Mouse (Mus musculus) liver, embryonic 13.5 days (tissue): ENCODE results near the gene Nup210. TPM values are rescaled to one million over a fixed set of nuclear protein-coding genes. Genes with fewer than 3 reads are reported as not detected.

Experiments used
- ATAC-seq: fragments of 200-750 bp; cut with Nextera tagmentation; 2 replicates; pipeline ENCODE4 v1.8.0; 2017; ENCODE audit warnings: low read depth, mild to moderate bottlenecking, moderate number of reproducible peaks, moderate library complexity
- DNase-seq: peaks from one replicate; pipeline ENCODE4 v3.0.0; 2022
- H3K27ac ChIP-seq: fragments of 300-500 bp; sonication (generic); 2 replicates; pipeline ENCODE4 v1.5.1; 2015; ENCODE audit warnings: moderate library complexity, mild to moderate bottlenecking, inconsistent platforms
- H3K27me3 ChIP-seq: fragments of 300-500 bp; sonication (generic); 2 replicates; pipeline ENCODE4 v1.6.1; 2015; ENCODE audit warnings: mild to moderate bottlenecking, inconsistent platforms
- H3K36me3 ChIP-seq: fragments of 300-500 bp; sonication (generic); 2 replicates; pipeline ENCODE4 v1.6.1; 2015; ENCODE audit warnings: mild to moderate bottlenecking, inconsistent platforms
- H3K4me1 ChIP-seq: fragments of 300-500 bp; sonication (generic); replicated peaks from 2 replicates; pipeline ENCODE4 v1.6.1; 2015; ENCODE audit warnings: inconsistent platforms
- H3K4me2 ChIP-seq: fragments of 300-500 bp; sonication (generic); 2 replicates; pipeline ENCODE4 v1.6.1; 2015; ENCODE audit warnings: inconsistent platforms, mild to moderate bottlenecking, moderate library complexity
- H3K4me3 ChIP-seq: fragments of 300-500 bp; sonication (generic); replicated peaks from 2 replicates; pipeline ENCODE4 v1.5.1; 2015; ENCODE audit warnings: mild to moderate bottlenecking, inconsistent platforms
- H3K9ac ChIP-seq: fragments of 300-500 bp; sonication (generic); 2 replicates; pipeline ENCODE4 v1.6.1; 2015; ENCODE audit warnings: mild to moderate bottlenecking, inconsistent platforms
- H3K9me3 ChIP-seq: fragments of 300-500 bp; sonication (generic); replicated peaks from 2 replicates; pipeline ENCODE4 v1.6.1; 2016; ENCODE audit warnings: inconsistent platforms
- WGBS: fragments of 180-500 bp; shearing (Covaris S2); methylation state at CpG from one replicate; pipeline ENCODE4 v1.1.7; 2015; ENCODE audit not compliant: insufficient replicate concordance; 5-methylcytosine and 5-hydroxymethylcytosine counted together
- polyA plus RNA-seq: library from polyadenylated mRNA; unstranded; fragments of >200 nt; fragmentation: Nextera tagmentation; extraction: Ambion mirVana; gene quantifications from 2 replicates; pipeline ENCODE4 v1.2.1, GENCODE M21; 2015

The Nup210 gene
- polyA plus RNA-seq, 1 experiment from 2014 or later: 28.5 TPM

DNA sequence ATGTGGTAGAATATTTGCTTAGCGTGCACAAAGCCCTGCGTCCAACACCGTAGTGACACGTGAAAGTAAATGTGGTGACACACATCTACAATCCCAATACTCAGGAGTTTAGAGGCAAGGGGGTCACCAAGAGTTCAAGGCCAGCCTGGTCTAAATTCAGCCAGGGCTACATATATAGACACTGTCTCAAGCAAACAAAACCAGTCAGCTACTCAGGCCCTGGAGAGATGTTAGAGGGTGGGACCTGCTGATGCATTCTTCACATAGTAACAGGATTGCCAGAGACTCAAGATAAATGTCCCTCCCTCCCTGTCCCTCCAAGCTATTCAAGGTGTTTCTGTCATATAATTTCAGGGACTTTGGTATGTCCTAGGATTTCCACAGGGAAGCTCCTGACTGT is 117.5 kb downstream of the Nup210 start:
- Histone ChIP-seq H3K9me3 (no peaks in the 10 kb centered on the region), H3K36me3 (no peaks in the 10 kb centered on the region), H3K4me3 (no peak overlapping the region), H3K27me3 (no peaks in the 10 kb centered on the region), H3K27ac (no peak overlapping the region), H3K4me2 (no peak overlapping the region), H3K9ac (no peak overlapping the region), H3K4me1 (peaks cover 60% of the 10 kb centered on the region)
- DNase-seq (no peak), ATAC-seq (no peak)
- WGBS: 81% methylated on average over 4 of the region's 4 CpGs

- H3K4me2 ChIP-seq: no peak overlapping the region
- H3K9ac ChIP-seq: no peak overlapping the region
- no peaks in the 10 kb centered on the region for H3K27me3 ChIP-seq
- peaks cover under 1% of the 10 kb centered on the region; the same call in 1 of the 2 replicates for H3K9me3 ChIP-seq
- no peaks in the 10 kb centered on the region for H3K36me3 ChIP-seq
- no peak for DNase-seq
- ATAC-seq: no peak
- no peak overlapping the region for H3K27ac ChIP-seq
- no peak overlapping the region for H3K4me3 ChIP-seq
- 78% methylated on average over 3 of the region's 3 CpGs for WGBS
- peaks cover 45% of the 10 kb centered on the region for H3K4me1 ChIP-seq
Measured at GRCm38 (mm10) chr6:90997025-90997424, 119.6 kb downstream of the Nup210 start.

DNA sequence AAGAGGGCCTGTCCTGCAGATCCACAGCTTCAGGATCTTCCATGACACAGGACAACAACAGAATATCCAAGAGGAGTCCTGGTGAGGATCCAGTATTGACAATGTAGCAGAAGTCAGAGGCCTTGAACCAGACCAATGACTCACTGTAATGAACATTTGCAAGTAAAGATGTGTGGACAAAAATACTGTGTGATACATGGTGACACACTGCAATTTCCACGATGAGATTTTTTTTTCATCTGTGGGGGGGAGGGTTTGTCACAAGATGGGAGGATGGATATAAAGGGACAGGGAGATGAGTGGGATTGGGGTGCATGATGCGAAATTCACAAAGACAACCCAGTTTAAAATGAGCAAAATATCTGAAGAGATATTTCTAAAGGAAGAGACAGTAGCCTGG is 120.4 kb downstream of the Nup210 start:
- no peak overlapping the region for H3K27ac ChIP-seq
- no peak for ATAC-seq
- 68% methylated on average over 2 of the region's 2 CpGs for WGBS

DNA sequence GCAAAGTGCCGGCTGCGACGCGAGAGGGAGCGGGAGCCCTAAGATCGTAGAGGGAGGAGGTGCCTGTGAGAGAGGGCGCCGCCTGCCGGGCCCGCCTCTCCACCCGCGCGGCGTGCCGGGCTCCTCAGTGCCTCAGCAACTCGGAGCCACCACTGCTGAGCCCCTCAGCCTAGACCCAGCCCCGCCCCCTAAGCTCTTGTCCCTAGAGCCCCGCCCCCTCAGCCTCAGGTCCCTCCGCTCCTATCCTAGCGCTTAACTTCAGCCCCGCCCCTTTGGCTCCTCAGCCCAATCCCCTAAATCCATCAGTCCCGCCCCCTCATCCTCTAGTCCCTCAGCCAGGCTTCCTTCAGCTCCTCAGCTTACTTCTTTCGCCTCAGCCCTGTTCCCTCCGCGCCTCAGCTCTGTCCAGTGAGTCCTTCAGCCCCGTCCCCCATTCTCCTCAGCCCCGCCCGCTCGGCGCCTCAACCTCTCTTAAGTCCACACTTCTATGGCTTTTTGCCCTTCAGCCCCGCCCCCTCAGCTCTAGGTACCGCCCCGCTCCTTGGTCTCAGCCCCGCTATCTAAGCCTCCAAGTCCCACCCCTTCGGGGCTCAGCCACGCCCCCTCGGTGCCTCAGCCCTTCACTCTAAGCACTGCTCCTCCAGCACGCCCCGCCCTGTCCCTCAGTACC is 127.8 kb downstream of the Nup210 start, which contains the start of gene Iqsec1:
Gene Iqsec1 (minus strand): TSS at position 38 of the 670 bp plus-strand sequence.
- whole genome bisulfite sequencing: 1% methylated on average over 39 of the region's 39 CpGs
- peak within 1 kb of the TSS; percentile 82 for H3K9ac ChIP-seq
- H3K4me2 ChIP-seq: peak within 1 kb of the TSS; percentile 100
- DNase-seq (peak; percentile 97), ATAC-seq (peak; percentile 90)
- peaks cover 57% of the 10 kb centered on the region for H3K4me1 ChIP-seq
- peak within 1 kb of the TSS; percentile 81 for H3K27ac ChIP-seq
- peak within 1 kb of the TSS; percentile 80 for H3K4me3 ChIP-seq
- H3K9me3 ChIP-seq: peaks cover 4% of the 10 kb centered on the region; the same call in 1 of the 2 replicates
- peaks cover 40% of the 10 kb centered on the region for H3K27me3 ChIP-seq
- no peaks in the 10 kb centered on the region for H3K36me3 ChIP-seq

More for the DNA sequence above, 120.4 kb downstream of the Nup210 start:
- Histone ChIP-seq H3K36me3 (no peaks in the 10 kb centered on the region), H3K9ac (no peak overlapping the region), H3K4me3 (no peak overlapping the region), H3K27me3 (no peaks in the 10 kb centered on the region), H3K9me3 (peaks cover 4% of the 10 kb centered on the region; the same call in 1 of the 2 replicates), H3K4me1 (peaks cover 37% of the 10 kb centered on the region), H3K4me2 (no peak overlapping the region)
- DNase-seq: no peak

DNA sequence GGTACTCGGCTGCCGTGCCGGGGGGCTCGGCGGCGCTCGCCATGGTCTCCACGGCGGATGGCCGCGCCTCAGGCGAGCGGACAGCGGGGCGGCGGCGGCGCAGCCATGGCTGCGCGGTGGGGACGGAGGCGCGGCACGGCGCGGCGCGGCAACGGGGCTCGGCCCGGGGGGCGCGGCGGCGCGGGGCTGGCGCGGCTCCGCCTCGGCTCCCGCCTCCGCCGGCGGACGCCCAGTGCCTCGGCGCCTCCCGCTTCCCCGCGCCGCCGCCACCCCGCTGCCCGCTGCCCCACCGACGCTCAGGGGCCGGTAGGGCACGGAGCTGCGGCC is 128.4 kb downstream of the Nup210 start:
- no peak for DNase-seq
- Histone ChIP-seq H3K9me3 (peaks cover 4% of the 10 kb centered on the region; the same call in 1 of the 2 replicates), H3K4me3 (peak overlapping the region; percentile 80), H3K9ac (peak overlapping the region; percentile 82), H3K27ac (peak overlapping the region; percentile 81), H3K4me1 (peaks cover 58% of the 10 kb centered on the region), H3K36me3 (no peaks in the 10 kb centered on the region), H3K27me3 (peaks cover 43% of the 10 kb centered on the region), H3K4me2 (peak overlapping the region; percentile 100)
- WGBS: 2% methylated on average over 21 of the region's 59 CpGs
- ATAC-seq: peak; percentile 27

GRCm38 (mm10) chr6:90987561-90988298 is 128.9 kb downstream of the Nup210 start:
- no peaks in the 10 kb centered on the region for H3K36me3 ChIP-seq
- peak overlapping the region; percentile 82 for H3K9ac ChIP-seq
- H3K4me1 ChIP-seq: peaks cover 57% of the 10 kb centered on the region
- H3K4me3 ChIP-seq: peak overlapping the region; percentile 80
- H3K27ac ChIP-seq: peak overlapping the region; percentile 81; the same call in 1 of the 2 replicates
- under 1% methylated on average over 76 of the region's 76 CpGs for WGBS
- peaks cover 43% of the 10 kb centered on the region for H3K27me3 ChIP-seq
- H3K4me2 ChIP-seq: peak overlapping the region; percentile 100
- H3K9me3 ChIP-seq: peaks cover 4% of the 10 kb centered on the region; the same call in 1 of the 2 replicates
- ATAC-seq (no peak), DNase-seq (no peak)

DNA sequence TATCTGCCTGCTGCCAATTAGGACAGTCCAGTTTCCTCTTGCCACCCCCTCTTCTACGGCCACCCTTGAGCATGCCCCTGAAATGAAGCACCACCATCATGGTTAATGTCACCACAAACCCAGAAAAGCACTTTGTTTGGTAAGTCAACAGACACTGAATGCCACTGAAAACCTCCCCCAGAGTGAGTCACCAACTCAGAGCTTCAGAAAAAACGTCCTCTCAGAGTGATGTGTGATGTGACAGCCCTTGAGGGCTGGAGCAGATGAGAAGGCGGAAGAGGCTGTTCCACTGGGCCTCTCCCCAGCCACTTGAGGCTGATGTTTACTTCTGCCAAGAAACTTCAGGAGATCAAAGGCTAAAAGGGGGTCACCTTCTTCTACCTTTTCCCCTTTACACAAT is 132.5 kb downstream of the Nup210 start:
- WGBS: 49% methylated on average over 3 of the region's 3 CpGs
- Histone ChIP-seq H3K4me2 (no peak overlapping the region), H3K27me3 (peaks cover 43% of the 10 kb centered on the region)

DNA sequence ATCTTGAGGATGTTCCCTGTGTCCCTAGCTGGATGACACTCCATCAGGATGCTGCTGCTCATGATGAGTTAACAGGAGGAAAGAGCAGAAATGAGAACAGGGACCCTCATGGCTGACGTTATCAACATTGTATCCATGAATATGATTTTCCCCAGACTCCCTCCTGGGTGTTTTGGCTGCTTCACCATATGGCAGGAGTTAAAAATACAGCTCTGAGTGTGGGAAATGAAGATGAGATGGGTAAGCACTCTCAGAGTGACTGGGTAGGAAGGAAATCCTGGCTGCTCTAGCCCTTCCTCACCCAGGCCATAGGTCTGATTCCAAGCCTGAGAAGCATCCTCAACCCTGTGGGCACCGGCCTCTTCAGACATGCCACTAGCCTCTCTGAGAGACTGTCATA is 142.3 kb downstream of the Nup210 start:
- Histone ChIP-seq H3K36me3 (no peaks in the 10 kb centered on the region), H3K4me2 (no peak overlapping the region), H3K9ac (no peak overlapping the region), H3K9me3 (no peaks in the 10 kb centered on the region), H3K4me1 (no peaks in the 10 kb centered on the region; the same call in 1 of the 2 replicates), H3K27me3 (peaks cover 5% of the 10 kb centered on the region; the same call in 1 of the 2 replicates), H3K4me3 (no peak overlapping the region), H3K27ac (no peak overlapping the region)
- DNase-seq: no peak
- WGBS: 75% methylated on average over 2 of the region's 2 CpGs
- no peak for ATAC-seq

More for the DNA sequence above, 132.5 kb downstream of the Nup210 start:
- Histone ChIP-seq H3K4me1 (peaks cover 45% of the 10 kb centered on the region), H3K9me3 (no peaks in the 10 kb centered on the region), H3K36me3 (no peaks in the 10 kb centered on the region), H3K27ac (no peak overlapping the region), H3K9ac (no peak overlapping the region), H3K4me3 (no peak overlapping the region)
- DNase-seq (no peak), ATAC-seq (no peak)

DNA sequence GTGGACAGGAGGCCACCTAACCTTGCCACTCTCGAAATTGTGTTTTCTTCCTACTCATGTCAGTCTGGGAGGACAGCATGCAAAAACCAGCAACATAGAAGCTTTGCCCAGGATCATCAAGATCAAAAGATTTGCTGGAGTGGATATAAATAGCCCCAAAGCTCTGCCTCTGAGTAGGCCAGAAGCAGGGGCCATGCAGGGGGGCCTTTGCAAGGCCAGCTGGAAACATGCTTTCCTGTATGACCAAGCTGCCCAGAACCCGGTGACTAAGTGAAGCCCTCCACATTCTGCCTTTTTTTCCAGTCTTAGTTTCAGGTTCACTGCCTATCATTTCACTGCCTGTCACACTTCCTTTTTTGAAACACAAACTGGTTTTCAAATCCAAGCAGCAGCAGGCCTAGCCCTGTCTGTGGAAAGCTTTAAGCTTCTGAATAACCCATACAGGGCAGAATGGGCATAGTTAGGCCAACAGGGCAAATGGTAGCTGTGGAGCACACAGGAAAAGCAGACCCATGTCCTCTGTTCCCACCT is 147.2 kb downstream of the Nup210 start:
- Histone ChIP-seq H3K27ac (no peak overlapping the region), H3K9me3 (no peaks in the 10 kb centered on the region), H3K9ac (no peak overlapping the region), H3K4me1 (peaks cover 2% of the 10 kb centered on the region; the same call in 1 of the 2 replicates), H3K36me3 (no peaks in the 10 kb centered on the region), H3K27me3 (no peaks in the 10 kb centered on the region), H3K4me2 (no peak overlapping the region), H3K4me3 (no peak overlapping the region)
- DNase-seq: no peak
- no peak for ATAC-seq
- WGBS: 21% methylated on average over 2 of the region's 2 CpGs
